ENCODE assay signal across 14 mouse cellular contexts in the genomic region with DNA sequence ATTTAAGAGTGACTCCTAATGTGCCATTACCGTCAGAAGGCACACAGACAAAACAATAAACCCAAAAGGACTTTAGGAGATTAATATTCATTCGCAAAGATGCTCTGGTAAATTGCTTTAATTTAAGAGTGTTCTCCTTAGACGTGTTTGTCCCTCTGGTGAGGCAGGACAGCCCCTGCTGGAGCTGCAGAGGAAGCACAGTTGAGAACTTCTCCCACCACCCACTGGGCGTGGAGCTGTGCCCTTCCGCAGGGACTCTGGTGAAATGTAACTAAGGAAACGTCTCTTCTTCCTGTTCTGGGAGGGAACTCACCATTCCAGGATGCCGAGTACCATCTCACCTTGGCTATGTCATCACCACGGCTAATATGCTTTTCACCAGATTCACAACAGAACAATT. TPM values are rescaled to one million over a fixed set of nuclear protein-coding genes. Genes with fewer than 3 reads are reported as not detected.
DNase-seq lines count a peak whose midpoint lies in the region; TF ChIP-seq lines count a peak whose summit lies in the region.
"Had no signal": no experiment of that assay in that cellular context is flagged by ENCODE, and none has a peak within 500 bp of the region (broad histone marks: within the 10 kb centered on the region; RNA-seq: fewer than 3 reads in every experiment).

No protein-coding gene starts in this region.

- H3K79me2 ChIP-seq in myocyte (ENCODE audit: control insufficient read depth, insufficient read depth) = no peaks in the 10 kb centered on the region

- DNase-seq in embryo, embryonic 11 days = peak; percentile 24
- DNase-seq in embryo, embryonic 10.5 days (ENCODE audit: low spot score) = no peak
- DNase-seq in lung, adult 2 months = no peak
- DNase-seq in lung, postnatal 25 days (ENCODE audit: low spot score) = no peak
- no peak for DNase-seq in testis, postnatal 14 days (ENCODE audit: low spot score)
- DNase-seq in adrenal gland, postnatal 25 days = no peak
- DNase-seq: adrenal gland, postnatal 10 days had no signal

- no peaks in the 10 kb centered on the region for H3K4me1 ChIP-seq in lung, adult 2 months (ENCODE audit: control insufficient read depth, insufficient read depth, low read length)
- H3K4me1 ChIP-seq in brown adipose tissue, adult 24 weeks (ENCODE audit: control insufficient read depth, insufficient read depth, insufficient read length, low read length) = no peaks in the 10 kb centered on the region

- H3K4me3 ChIP-seq in lung, adult 2 months (replicated peaks; ENCODE audit: extremely low read depth, low read depth, low read length) = no peak overlapping the region
- no peak overlapping the region for H3K4me3 ChIP-seq in brown adipose tissue, adult 24 weeks (ENCODE audit: insufficient read depth, low read depth, low read length)
- no peak overlapping the region for H3K4me3 ChIP-seq in myocyte
- H3K4me3 ChIP-seq: heart, embryonic 12.5 days had no signal

- WGBS in lung, adult 2 months = 34% methylated on average over 8 of the region's 8 CpGs

- no peaks in the 10 kb centered on the region for H3K27me3 ChIP-seq in myocyte (ENCODE audit: control insufficient read depth, insufficient read depth, insufficient read length)
- H3K27me3 ChIP-seq: heart, embryonic 12.5 days had no signal

- no peak for TF ChIP-seq POLR2A in lung, adult 2 months (IDR thresholded peaks at IDR 0.05; ENCODE audit: borderline replicate concordance, extremely low read depth, low read depth, low read length)
- no peak for TF ChIP-seq POLR2A in myocyte (IDR thresholded peaks at IDR 0.05; ENCODE audit: insufficient read length, low read depth)

- H3ac ChIP-seq in myocyte (ENCODE audit: control insufficient read depth, insufficient read length) = no peak overlapping the region

- no peaks in the 10 kb centered on the region for H3K36me3 ChIP-seq in myocyte (ENCODE audit: control insufficient read depth, insufficient read depth)
- H3K36me3 ChIP-seq: heart, embryonic 12.5 days had no signal

- H3K27ac ChIP-seq in brown adipose tissue, adult 24 weeks (replicated peaks; ENCODE audit: low read depth, low read length) = peak overlapping the region; percentile 34; the same call in 1 of the 2 replicates

- peak; percentile 43 for TF ChIP-seq CTCF in lung, adult 2 months (IDR thresholded peaks at IDR 0.05; ENCODE audit: insufficient read depth, low read length)

- H3K4me2 ChIP-seq in myocyte (ENCODE audit: low read depth) = peak overlapping the region; percentile 68
- H3K4me2 ChIP-seq: heart, embryonic 12.5 days; midbrain, embryonic 11.5 days had no signal

TF ChIP-seq in myocyte, 11 proteins besides CTCF, POLR2A, EP300 and RAD21:
- TF ChIP-seq POLR2AphosphoS2 (IDR thresholded peaks at IDR 0.05; ENCODE audit: insufficient read length, low read depth) (no peak), SRF (IDR thresholded peaks at IDR 0.05; ENCODE audit: control insufficient read depth, insufficient read length, low read depth) (no peak), TCF12 (IDR thresholded peaks at IDR 0.05; ENCODE audit: insufficient read depth, poor library complexity, severe bottlenecking) (no peak), REST (IDR thresholded peaks at IDR 0.05; ENCODE audit: insufficient read depth, insufficient read length) (no peak), MAX (IDR thresholded peaks at IDR 0.05; ENCODE audit: low read depth) (no peak), E2F4 (IDR thresholded peaks at IDR 0.05; ENCODE audit: insufficient read depth) (no peak), CEBPB (IDR thresholded peaks at IDR 0.05; ENCODE audit: insufficient read depth, poor library complexity, severe bottlenecking) (no peak), TCF3 (IDR thresholded peaks at IDR 0.05; ENCODE audit: insufficient read length, low read depth) (no peak), MYOD1 (IDR thresholded peaks at IDR 0.05; ENCODE audit: control insufficient read depth in 1 of 3, insufficient read length in 2 of 3, low read depth in 2 of 3) (no peak)

RNA-seq across cellular contexts. Expression of a gene that starts 1.5 kb away (rescaled TPM):
- 0.29 and 1.9 TPM in 2 replicates for polyA plus RNA-seq in lung, adult 2 months (2012; rRNA removed)
- polyA plus RNA-seq in brown adipose tissue, adult 24 weeks (2012; ENCODE audit: insufficient read depth, insufficient read length, missing spikeins) = 4.6 and 8.4 TPM in 2 replicates
- 3.3 TPM for polyA plus RNA-seq in myocyte (2012; fragmentation: generic; extraction: Trizol)
- total RNA-seq in adrenal gland, postnatal 25 days (2021) = 0.73 and 1.7 TPM in 2 replicates
- polyA plus RNA-seq: cortical plate, adult 2 months; intestine, embryonic 14.5 days; midbrain, embryonic 11.5 days had no signal

RNA-seq across cellular contexts. Expression of a gene that starts 39.3 kb away (rescaled TPM):
- 0.24 TPM in 1 of 2 replicates, not detected in the other for polyA plus RNA-seq in lung, adult 2 months (2012; rRNA removed)
- not detected in 2 replicates for polyA plus RNA-seq in brown adipose tissue, adult 24 weeks (2012; ENCODE audit: insufficient read depth, insufficient read length, missing spikeins)
- not detected for polyA plus RNA-seq in myocyte (2012; fragmentation: generic; extraction: Trizol)
- 0.09 and 2.8 TPM in 2 replicates for total RNA-seq in adrenal gland, postnatal 25 days (2021)
- total RNA-seq: left cerebral cortex, postnatal 36 days had no signal
- polyA plus RNA-seq: cortical plate, adult 2 months; heart, embryonic 12.5 days; intestine, embryonic 14.5 days; midbrain, embryonic 11.5 days had no signal
